1 mouse cellular context compared by ENCODE assay signal in the genomic region with DNA sequence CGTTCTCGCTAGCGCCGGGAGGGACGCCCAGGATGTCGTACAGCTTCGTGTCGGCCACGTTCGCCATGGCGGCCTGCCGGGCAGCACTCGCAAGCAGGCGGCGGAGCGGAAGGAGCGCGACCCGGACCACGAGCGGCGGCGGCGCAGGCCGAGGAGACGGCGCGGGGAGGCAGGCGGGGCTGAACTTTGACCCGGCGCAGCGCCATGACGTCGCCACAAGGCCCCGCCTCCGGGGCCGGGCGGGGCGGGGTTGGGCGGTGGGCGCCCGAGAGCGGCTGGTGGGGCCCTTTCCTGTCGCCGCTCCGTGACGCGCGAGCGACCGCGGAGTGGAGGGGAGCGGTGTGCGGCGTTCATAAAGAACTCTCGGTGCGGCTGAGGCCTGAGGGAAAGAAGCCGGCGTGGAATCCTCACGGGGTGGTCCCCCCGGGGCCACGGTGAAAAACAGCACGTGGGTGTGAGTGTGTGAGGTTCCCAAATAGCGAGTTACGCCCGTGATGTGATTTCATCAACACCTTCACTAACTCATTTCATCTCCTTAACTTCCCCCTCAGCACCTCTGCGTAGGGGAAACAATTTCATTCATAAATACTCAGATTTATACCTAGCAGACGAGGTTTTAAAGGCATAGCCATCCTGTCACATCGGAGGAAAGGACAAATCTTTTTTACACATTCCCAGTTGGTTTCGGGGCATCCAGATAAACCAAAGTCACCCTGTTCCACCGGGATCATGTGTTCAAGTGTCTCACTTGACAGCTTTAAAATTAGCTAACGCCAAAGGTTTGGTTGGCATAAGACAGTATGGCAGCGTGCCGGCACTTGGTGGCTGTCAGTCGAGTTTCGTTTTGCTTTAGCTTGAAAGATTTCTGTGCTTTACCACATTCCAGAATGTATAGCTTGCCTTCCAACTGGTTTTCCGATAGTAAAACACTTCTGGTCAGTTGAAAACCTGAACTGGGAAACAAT.
A peak's percentile ranks its signal among the peaks of the same experiment; 100 is the strongest.
TF ChIP-seq lines count a peak whose summit lies in the region.

A gene (minus strand): TSS at position 164 of the 965 bp plus-strand sequence.

TF ChIP-seq in CH12.LX, 34 proteins besides CTCF, POLR2A, EP300 and RAD21 (continued from another document):
- TF ChIP-seq MAFK (IDR thresholded peaks at IDR 0.05; ENCODE audit: insufficient replicate concordance, low read length) (no peak), MEF2A (IDR thresholded peaks at IDR 0.05; ENCODE audit: borderline replicate concordance, low read depth, low read length) (0 out of 2 replicates have a peak, but pooled peaks have one; percentile 15), BHLHE40 (IDR thresholded peaks at IDR 0.05; ENCODE audit: low read depth, low read length) (peak; percentile 78), USF1 (IDR thresholded peaks at IDR 0.05; ENCODE audit: low read depth, low read length) (no peak), NELFE (IDR thresholded peaks at IDR 0.05; ENCODE audit: low read depth, low read length) (peak; percentile 90), SMC3 (IDR thresholded peaks at IDR 0.05; ENCODE audit: low read depth, low read length) (no peak), POLR2AphosphoS2 (IDR thresholded peaks at IDR 0.05; ENCODE audit: low read depth, low read length) (no peak), TBP (conservative IDR thresholded peaks at IDR 0.05; ENCODE audit: low read depth, low read length) (0 out of 2 replicates have a peak, but pooled peaks have one; percentile 31), RCOR1 (conservative IDR thresholded peaks at IDR 0.05; ENCODE audit: low read depth, low read length) (no peak), USF2 (conservative IDR thresholded peaks at IDR 0.05; ENCODE audit: low read depth, low read length) (no peak; the same call in 1 of the 2 replicates), CHD1 (IDR thresholded peaks at IDR 0.05; ENCODE audit: low read depth, low read length) (no peak; the same call in 1 of the 2 replicates), MAX (IDR thresholded peaks at IDR 0.05; ENCODE audit: low read length) (peak; percentile 60), ZKSCAN1 (IDR thresholded peaks at IDR 0.05; ENCODE audit: borderline replicate concordance, low read depth, low read length) (no peak), PAX5 (IDR thresholded peaks at IDR 0.05; ENCODE audit: low read length) (no peak), UBTF (IDR thresholded peaks at IDR 0.05; ENCODE audit: low read depth, low read length) (no peak), HCFC1 (IDR thresholded peaks at IDR 0.05; ENCODE audit: low read depth, low read length) (peak; percentile 77), ELF1 (IDR thresholded peaks at IDR 0.05; ENCODE audit: low read depth, low read length) (peak; percentile 42; the same call in 1 of the 2 replicates), SIN3A (IDR thresholded peaks at IDR 0.05; ENCODE audit: low read length) (peak; percentile 61; the same call in 1 of the 2 replicates), MAZ (IDR thresholded peaks at IDR 0.05; ENCODE audit: low read depth, low read length) (0 out of 2 replicates have a peak, but pooled peaks have one; percentile 70), GABPA (IDR thresholded peaks at IDR 0.05; ENCODE audit: insufficient replicate concordance, low read depth, low read length) (no peak), JUND (conservative IDR thresholded peaks at IDR 0.05; ENCODE audit: low read depth, low read length) (no peak), MYC (IDR thresholded peaks at IDR 0.05; ENCODE audit: low read depth, low read length) (no peak)
TF ChIP-seq in CH12.LX: peak in this region for 16.
